Mouse (Mus musculus) left cerebral cortex, adult 2 months (tissue): ENCODE measurements around the gene Notch3. TPM values are rescaled to one million over a fixed set of nuclear protein-coding genes. Genes with fewer than 3 reads are reported as not detected.
A peak's percentile ranks its signal among the peaks of the same experiment; 100 is the strongest.

ENCODE experiments used
- DNase-seq, 2 experiments: peaks; one replicate each; pipeline ENCODE4 v3.0.0; 2021 to 2022; ENCODE audit warnings: low spot score in 2 of 2, mixed read lengths in 1 of 2; ENCODE audit errors: extremely low spot score in 1 of 2
- H3K27ac ChIP-seq: fragments of 200-600 bp; 2 replicates; pipeline ENCODE4 v1.8.1; 2022
- H3K4me3 ChIP-seq: fragments of 200-600 bp; 2 replicates; pipeline ENCODE4 v1.8.1; 2022
- CTCF ChIP-seq: fragments of 200-600 bp; IDR thresholded peaks from 2 replicates; pipeline ENCODE4 v1.8.1; 2022; ENCODE audit warnings: antibody characterized with exemption, mild to moderate bottlenecking, moderate library complexity
- intact Hi-C: fragments of 180-260 bp; cut with DNase I; formaldehyde crosslinking; loops from one replicate; pipeline ENCODE4 v1.15.1; 2025
- total RNA-seq, 2 experiments: library from RNA; stranded (reverse); gene quantifications; 2 replicates each; pipeline ENCODE4 v1.2.3; 2021

The Notch3 gene
- total RNA-seq, 2 experiments from 2014 or later, result 7.1 to 7.8 TPM

GRCm38 (mm10) chr17:32073359-32073758 lies 93.3 kb downstream of the Notch3 start:
- H3K27ac ChIP-seq, result no peak overlapping the region
- no peak overlapping the region for H3K4me3 ChIP-seq
- intact Hi-C loops, result loop anchor here (1.0 to 5.0 kb wide), 2 partner anchors 46 to 386 kb away; no protein-coding TSS in a partner anchor
- peak; percentile 97 for TF ChIP-seq CTCF
- DNase-seq, result peak; percentile 79 to 92

Other genes starting within 250 kb of the Notch3 start
- 10 to 100 TPM; 20.6 to 24.5 TPM for gene Rrp1b, start 130.8 kb downstream of the Notch3 start, total RNA-seq
- gene Hsf2bp, start 130.5 kb downstream of the Notch3 start, total RNA-seq, result 1 to 10 TPM in 1 of 2 experiments, under 1 TPM in 1; 0.93 to 1.3 TPM
- gene Ephx3, start 22.7 kb upstream of the Notch3 start, total RNA-seq, result under 1 TPM; 0.28 to 0.29 TPM
- 100 to 1,000 TPM; 121 to 138 TPM for gene Brd4, start 117.9 kb upstream of the Notch3 start, total RNA-seq
- 100 to 1,000 TPM in 1 of 2 experiments, 10 to 100 TPM in 1; 99.6 to 110 TPM for gene Akap8, start 154.4 kb upstream of the Notch3 start, total RNA-seq
- 100 to 1,000 TPM; 230 to 236 TPM for gene Akap8l, start 183.8 kb upstream of the Notch3 start, total RNA-seq
- 10 to 100 TPM; 45.9 to 48.4 TPM for gene Wiz, start 222.6 kb upstream of the Notch3 start, total RNA-seq
- 1 to 10 TPM; 3.8 to 5.2 TPM for gene Rasal3, start 236.7 kb upstream of the Notch3 start, total RNA-seq